Mouse (Mus musculus): ENCODE results near the gene Cst11. TPM values are rescaled to one million over a fixed set of nuclear protein-coding genes. Genes with fewer than 3 reads are reported as not detected.

Gene Cst11
- total and polyA plus RNA-seq, 3 experiments = not detected

- no peaks in the 10 kb centered on the region for H3K27me3 ChIP-seq (ENCODE audit: control insufficient read depth in 1 of 2, insufficient read depth in 2 of 2, low read length in 2 of 2)
- TF ChIP-seq RAD21 (IDR thresholded peaks at IDR 0.05; ENCODE audit: low read depth, low read length) = no peak
- no peak for TF ChIP-seq MXI1 (IDR thresholded peaks at IDR 0.05; ENCODE audit: low read depth, low read length)
- TF ChIP-seq NRF1 (IDR thresholded peaks at IDR 0.05; ENCODE audit: insufficient read depth, low read depth, low read length, poor library complexity, severe bottlenecking) = no peak
- TF ChIP-seq MEF2A (IDR thresholded peaks at IDR 0.05; ENCODE audit: extremely low read depth, insufficient replicate concordance, low read depth, low read length, poor library complexity, severe bottlenecking) = no peak
- no peak for TF ChIP-seq ZMIZ1 (IDR thresholded peaks at IDR 0.05; ENCODE audit: low read depth, low read length)
- H3K9ac ChIP-seq (ENCODE audit: control insufficient read depth, low read depth, low read length, poor library complexity, severe bottlenecking) = no peak within 1 kb of the TSS
- H3K27ac ChIP-seq (ENCODE audit: control insufficient read depth, low read depth, low read length) = no peak within 1 kb of the TSS
- no peak within 1 kb of the TSS for H3K4me3 ChIP-seq (ENCODE audit: control insufficient read depth in 1 of 2, insufficient read depth in 1 of 2, low read depth in 2 of 2, low read length in 2 of 2)
- no peaks in the 10 kb centered on the region for H3K9me3 ChIP-seq (replicated peaks; ENCODE audit: insufficient read depth, low read length)
- no peaks in the 10 kb centered on the region for H3K36me3 ChIP-seq (ENCODE audit: control insufficient read depth in 1 of 2, insufficient read depth in 2 of 2, low read length in 2 of 2)
- H3K79me2 ChIP-seq (ENCODE audit: control insufficient read depth, insufficient read depth, low read length, poor library complexity) = no peaks in the 10 kb centered on the region
- DNase-seq (ENCODE audit: low read depth, low spot score) = no peak
- H3K4me1 ChIP-seq (ENCODE audit: control insufficient read depth in 1 of 2, insufficient read depth in 2 of 2, low read length in 2 of 2) = no peaks in the 10 kb centered on the region
These were observed 10.4 kb upstream of the Cst11 start, which contains the start of gene 8030411F24Rik for GRCm38 (mm10) chr2:148781709-148782108. Gene 8030411F24Rik (plus strand): TSS chr2:148782009.

- no peaks in the 10 kb centered on the region for H3K9me3 ChIP-seq (replicated peaks; ENCODE audit: insufficient read depth, low read length)
- DNase-seq (ENCODE audit: low read depth, low spot score) = no peak
- no peaks in the 10 kb centered on the region for H3K4me1 ChIP-seq (ENCODE audit: control insufficient read depth in 1 of 2, insufficient read depth in 2 of 2, low read length in 2 of 2)
- H3K79me2 ChIP-seq (ENCODE audit: control insufficient read depth, insufficient read depth, low read length, poor library complexity) = no peaks in the 10 kb centered on the region
- H3K9ac ChIP-seq (ENCODE audit: control insufficient read depth, low read depth, low read length, poor library complexity, severe bottlenecking) = no peak overlapping the region
- H3K27ac ChIP-seq (ENCODE audit: control insufficient read depth, low read depth, low read length) = no peak overlapping the region
- no peaks in the 10 kb centered on the region for H3K36me3 ChIP-seq (ENCODE audit: control insufficient read depth in 1 of 2, insufficient read depth in 2 of 2, low read length in 2 of 2)
- TF ChIP-seq ZNF384 (IDR thresholded peaks at IDR 0.05; ENCODE audit: low read depth, low read length) (no peak), TBP (IDR thresholded peaks at IDR 0.05; ENCODE audit: low read depth, low read length) (no peak), NELFE (IDR thresholded peaks at IDR 0.05; ENCODE audit: low read depth, low read length) (no peak), RAD21 (IDR thresholded peaks at IDR 0.05; ENCODE audit: low read depth, low read length) (no peak), KAT2A (conservative IDR thresholded peaks at IDR 0.05; ENCODE audit: low read depth, low read length) (no peak), ELF1 (IDR thresholded peaks at IDR 0.05; ENCODE audit: low read depth, low read length) (no peak), CHD1 (IDR thresholded peaks at IDR 0.05; ENCODE audit: low read depth, low read length) (no peak), TCF12 (IDR thresholded peaks at IDR 0.05; ENCODE audit: low read depth, low read length) (no peak), POLR2AphosphoS2 (IDR thresholded peaks at IDR 0.05; ENCODE audit: low read length) (no peak), SMC3 (IDR thresholded peaks at IDR 0.05; ENCODE audit: low read depth, low read length) (no peak), MAZ (IDR thresholded peaks at IDR 0.05; ENCODE audit: low read depth, low read length) (no peak), MAFK (IDR thresholded peaks at IDR 0.05; ENCODE audit: borderline replicate concordance, low read depth, low read length) (no peak), CTCF (IDR thresholded peaks at IDR 0.05 in 2 of 3, conservative IDR thresholded peaks at IDR 0.05 in 1 of 3; ENCODE audit: control insufficient read depth in 1 of 3, insufficient read depth in 1 of 3, low read depth in 2 of 3, low read length in 3 of 3, poor library complexity in 1 of 3, severe bottlenecking in 1 of 3) (no peak), USF1 (IDR thresholded peaks at IDR 0.05; ENCODE audit: low read depth, low read length) (no peak), MAX (IDR thresholded peaks at IDR 0.05; ENCODE audit: low read length) (no peak), POLR2AphosphoS5 (IDR thresholded peaks at IDR 0.05; ENCODE audit: borderline replicate concordance, low read depth, low read length) (no peak), MYB (IDR thresholded peaks at IDR 0.05; ENCODE audit: low read depth, low read length) (no peak), ETS1 (IDR thresholded peaks at IDR 0.05; ENCODE audit: low read depth, low read length) (no peak), GABPA (IDR thresholded peaks at IDR 0.05; ENCODE audit: low read depth, low read length) (no peak)
- no peaks in the 10 kb centered on the region for H3K27me3 ChIP-seq (ENCODE audit: control insufficient read depth in 1 of 2, insufficient read depth in 2 of 2, low read length in 2 of 2)
- no peak overlapping the region for H3K4me3 ChIP-seq (ENCODE audit: control insufficient read depth in 1 of 2, insufficient read depth in 1 of 2, low read depth in 2 of 2, low read length in 2 of 2)
These were observed 7.5 kb downstream of the Cst11 start for GRCm38 (mm10) chr2:148763648-148764388.

All from MEL (cell line).